Mouse (Mus musculus) fibroblast of lung, adult 2 months (primary cell): ENCODE data around the gene Ephb1.

Experiments used
- DNase-seq: peaks from one replicate; pipeline ENCODE4 v3.0.0-alpha.2; 2011; ENCODE audit warnings: low read depth

Gene Ephb1

DNA sequence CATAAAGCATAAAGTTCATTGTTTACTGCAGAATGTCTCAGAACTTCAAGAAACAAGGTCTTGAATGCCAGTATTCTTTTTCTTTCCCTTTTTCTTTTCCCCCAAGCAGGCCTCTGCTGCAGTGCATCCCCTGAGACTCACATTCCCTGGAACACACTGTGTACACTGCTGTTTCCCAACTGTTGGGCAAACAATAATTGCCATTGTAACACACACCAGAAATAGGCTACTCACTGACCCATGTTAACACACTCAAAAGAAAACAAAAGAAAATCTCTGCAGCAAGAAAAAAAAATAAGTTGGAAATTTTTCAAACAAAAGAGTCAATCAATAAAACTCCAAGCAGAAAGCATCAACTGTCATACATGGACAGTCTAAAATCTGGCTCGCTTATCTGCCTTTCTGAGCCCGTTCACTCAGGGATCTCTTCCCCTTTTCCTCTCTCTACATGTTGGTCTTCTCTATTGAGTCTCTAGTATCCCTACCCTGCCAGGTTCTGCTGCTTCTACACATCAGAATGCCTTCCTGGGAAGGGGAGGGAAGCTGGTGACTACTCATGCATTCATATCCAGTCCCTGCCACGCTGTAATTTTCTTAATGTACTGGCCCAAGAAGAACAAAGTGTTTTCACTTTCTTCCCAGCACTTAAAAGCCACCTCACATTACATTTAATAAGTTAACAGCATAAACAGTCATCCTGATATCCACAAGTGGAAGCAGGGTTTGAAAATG lies 285.2 kb downstream of the Ephb1 start:
- no peak for DNase-seq

DNA sequence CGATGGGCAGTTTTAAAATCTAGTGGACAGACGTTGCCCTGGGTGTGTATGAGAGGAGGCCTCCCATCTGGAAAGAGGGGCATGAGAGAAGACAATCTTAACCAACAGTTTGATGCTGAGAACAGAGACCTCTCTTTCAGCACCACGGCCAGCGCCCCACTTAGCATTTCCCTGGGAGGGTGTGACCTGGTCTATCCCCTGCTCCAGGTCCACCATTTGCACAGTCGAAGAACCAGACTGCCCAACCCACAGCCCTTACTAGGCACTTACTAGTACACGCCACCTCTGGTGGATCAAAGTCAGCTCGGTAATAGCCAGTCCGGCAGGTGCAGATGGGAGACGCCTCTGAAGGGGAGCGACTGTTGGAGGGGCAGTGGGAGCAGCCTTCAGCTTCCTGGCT lies 287.9 kb downstream of the Ephb1 start:
- no peak for DNase-seq

GRCm38 (mm10) chr9:102045886-102046285 lies 308.6 kb downstream of the Ephb1 start:
- no peak for DNase-seq

DNA sequence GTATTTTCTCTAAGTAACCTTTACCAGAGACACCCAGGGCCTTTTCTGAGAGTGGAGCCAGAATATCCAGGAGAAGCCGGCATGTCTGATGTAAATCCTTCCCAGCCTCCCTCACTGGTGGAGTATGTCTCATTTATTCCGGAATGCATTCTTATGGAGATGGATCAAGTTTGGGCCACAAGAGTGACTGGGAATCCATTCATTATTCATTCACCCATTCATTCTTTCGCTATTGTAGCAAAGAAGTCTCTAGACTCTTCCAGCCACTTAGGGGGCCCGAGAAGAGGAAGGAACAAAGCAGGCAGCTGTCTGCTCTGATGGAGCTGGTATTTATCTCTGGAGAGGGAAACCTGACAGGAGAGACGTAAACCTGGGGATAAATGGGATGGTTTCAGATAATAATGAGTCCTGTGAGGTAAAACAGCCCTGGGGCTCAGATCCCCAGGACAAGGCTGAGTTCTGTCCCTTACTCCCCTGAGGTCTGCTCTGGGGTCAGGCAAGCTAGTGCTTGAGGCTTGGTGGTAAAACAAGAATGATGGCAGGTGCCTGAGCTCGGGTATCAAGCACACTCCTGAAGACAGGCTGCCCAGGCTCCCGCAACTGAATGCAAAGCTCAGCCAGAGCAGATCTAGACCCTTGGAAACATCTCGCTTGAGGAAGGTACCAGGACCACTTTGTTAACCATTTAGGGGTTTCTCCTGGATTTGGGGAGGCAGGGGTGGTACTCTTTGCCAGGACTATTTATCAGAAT lies 309.2 kb downstream of the Ephb1 start:
- no peak for DNase-seq

- DNase-seq: no peak
Measured at GRCm38 (mm10) chr9:102039011-102039733, 315.3 kb downstream of the Ephb1 start.

DNA sequence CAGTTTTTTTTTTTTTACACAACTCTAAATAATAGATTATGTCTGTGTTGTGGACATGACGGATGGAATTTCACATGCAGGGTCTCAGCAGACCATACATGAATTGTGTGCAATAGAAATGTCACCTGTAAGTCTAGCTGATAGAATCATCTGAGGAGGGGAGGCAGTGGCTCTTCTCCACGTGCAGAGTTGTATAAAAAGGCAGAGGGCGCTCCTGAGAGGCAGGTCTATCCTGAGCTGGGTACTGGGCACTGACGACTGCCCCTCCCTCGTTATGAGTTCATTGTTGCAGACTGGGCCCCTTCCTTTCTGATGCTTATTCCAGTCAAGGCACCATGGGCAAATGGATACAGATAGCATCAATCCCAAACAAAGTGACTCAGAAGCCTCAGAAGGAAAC lies 318.4 kb downstream of the Ephb1 start:
- DNase-seq: no peak

GRCm38 (mm10) chr9:102033231-102033630 lies 321.3 kb downstream of the Ephb1 start:
- DNase-seq: no peak

- DNase-seq: no peak
Measured at GRCm38 (mm10) chr9:102032376-102032775, 322.1 kb downstream of the Ephb1 start.

DNA sequence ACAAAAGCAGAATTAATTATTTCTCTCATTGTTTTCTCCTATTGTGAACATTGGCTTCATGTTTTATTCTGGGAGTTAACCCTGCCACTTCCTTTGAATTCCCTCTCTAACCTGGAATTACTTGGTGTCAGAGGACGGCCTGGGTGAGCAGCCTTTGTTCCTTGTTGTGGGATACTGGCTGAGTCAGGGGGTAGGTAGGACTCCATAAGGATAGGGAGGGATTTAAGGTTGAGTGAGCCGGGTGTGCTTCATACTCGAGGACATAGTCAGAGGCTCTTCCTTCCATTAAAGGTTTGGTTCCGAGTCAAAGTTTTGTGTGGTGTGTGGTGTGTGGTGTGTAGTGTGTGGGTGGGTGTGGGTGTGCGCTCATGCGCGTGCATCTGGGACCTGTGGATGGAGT lies 324.8 kb downstream of the Ephb1 start:
- no peak for DNase-seq

DNA sequence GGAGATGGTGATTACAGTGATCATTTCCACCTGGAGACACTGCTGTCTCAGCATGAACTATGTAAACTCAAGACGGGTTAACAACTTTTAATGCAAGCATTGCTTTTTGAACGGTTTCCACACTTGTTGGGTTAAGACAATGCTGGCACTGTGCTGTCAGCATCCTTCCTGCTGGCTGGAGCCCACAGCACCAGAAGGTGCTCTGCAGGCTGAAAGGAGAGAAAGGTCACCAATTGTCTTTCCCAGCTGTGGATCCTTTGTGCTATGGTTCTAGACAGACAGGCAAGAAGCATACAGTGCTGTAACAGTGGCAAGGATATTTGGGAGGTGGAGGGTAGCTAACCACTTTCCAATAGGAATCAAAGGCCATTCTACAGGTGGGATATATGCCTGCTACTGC lies 328.4 kb downstream of the Ephb1 start:
- DNase-seq: no peak

DNA sequence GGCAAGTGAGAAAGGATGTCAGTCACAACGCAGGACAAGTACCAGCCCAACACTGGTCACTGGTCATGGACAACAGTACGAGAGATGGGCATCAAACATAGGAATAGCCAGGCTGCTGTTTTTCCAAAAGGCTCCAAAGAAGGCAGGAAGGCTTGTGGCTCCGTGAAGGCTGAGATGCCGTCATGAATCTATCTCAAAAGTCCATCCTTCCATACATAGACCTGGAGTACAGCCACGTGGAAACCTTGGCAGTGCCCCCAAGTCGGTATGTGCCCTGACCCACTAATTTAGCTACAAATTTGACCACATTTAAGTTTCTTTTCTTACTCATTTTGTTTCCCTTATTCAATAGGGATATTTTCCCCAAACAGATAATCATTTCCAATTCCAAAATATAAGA lies 329.4 kb downstream of the Ephb1 start:
- DNase-seq: no peak

GRCm38 (mm10) chr9:102015516-102015915 lies 339.0 kb downstream of the Ephb1 start:
- no peak for DNase-seq

DNA sequence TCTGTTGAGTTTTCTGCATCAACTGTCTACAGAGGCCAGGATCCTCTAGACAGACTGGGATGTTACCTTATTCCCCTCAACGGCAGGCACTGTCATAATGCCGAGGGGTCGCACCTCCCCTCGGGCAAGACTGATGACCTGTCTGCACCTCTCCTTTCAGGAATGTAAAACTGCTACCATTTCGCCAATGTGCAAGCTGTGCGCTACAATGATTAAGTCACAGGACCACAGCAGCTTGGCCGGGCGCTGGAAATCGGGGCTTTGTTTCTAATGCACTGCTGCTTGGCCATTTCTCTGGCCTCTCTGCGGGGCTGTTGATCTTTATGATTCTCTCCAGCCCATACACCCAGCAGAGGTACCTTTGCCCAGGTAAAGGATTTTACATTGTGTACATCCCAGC lies 346.8 kb downstream of the Ephb1 start:
- DNase-seq: no peak

GRCm38 (mm10) chr9:102006539-102006938 lies 348.0 kb downstream of the Ephb1 start:
- no peak for DNase-seq

GRCm38 (mm10) chr9:102002920-102003319 lies 351.6 kb downstream of the Ephb1 start:
- no peak for DNase-seq

DNA sequence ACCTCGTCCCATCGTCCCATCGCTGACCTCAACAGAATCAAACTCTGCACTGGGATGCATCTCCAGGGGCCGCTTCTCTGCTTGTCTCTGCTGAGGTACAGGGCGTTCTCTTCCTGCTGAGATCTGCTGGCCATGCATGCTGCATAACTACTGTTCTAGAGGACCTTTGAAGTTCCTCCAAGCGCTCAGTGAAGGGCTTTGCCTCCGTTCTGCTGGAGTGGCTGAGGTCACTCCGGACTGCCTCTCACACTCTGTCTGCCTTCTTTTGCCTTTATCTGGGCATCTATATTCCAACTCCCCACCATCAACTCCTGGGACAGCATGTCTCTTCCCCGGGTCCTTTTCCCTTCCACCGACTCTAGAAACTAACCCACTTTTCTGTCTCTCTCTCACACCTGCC lies 352.3 kb downstream of the Ephb1 start:
- no peak for DNase-seq

GRCm38 (mm10) chr9:102001633-102002165 lies 352.8 kb downstream of the Ephb1 start:
- DNase-seq: no peak

- no peak for DNase-seq
Measured at GRCm38 (mm10) chr9:101999690-102000089, 354.8 kb downstream of the Ephb1 start.

GRCm38 (mm10) chr9:101996771-101997500 lies 357.6 kb downstream of the Ephb1 start:
- DNase-seq: no peak

DNA sequence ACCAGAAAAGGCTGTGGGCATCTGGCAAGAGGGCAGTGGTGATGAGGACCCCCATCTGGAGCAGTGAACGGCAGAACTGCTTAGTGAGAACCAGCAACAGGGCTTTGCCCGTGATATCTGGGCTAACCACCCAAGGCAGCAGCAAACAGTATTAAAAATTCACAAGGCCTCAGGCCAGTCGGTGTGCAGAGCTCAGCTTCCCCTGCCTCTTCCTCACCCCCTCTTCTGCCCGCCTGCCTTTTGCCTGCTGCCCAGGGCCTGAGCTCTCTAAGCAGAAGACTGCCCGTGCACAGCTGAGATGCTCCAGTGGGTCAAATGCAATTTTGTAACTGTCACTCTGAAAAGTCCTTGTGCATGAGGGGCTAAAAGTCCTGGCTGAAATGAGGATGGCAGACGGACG lies 358.3 kb downstream of the Ephb1 start:
- DNase-seq: no peak

DNA sequence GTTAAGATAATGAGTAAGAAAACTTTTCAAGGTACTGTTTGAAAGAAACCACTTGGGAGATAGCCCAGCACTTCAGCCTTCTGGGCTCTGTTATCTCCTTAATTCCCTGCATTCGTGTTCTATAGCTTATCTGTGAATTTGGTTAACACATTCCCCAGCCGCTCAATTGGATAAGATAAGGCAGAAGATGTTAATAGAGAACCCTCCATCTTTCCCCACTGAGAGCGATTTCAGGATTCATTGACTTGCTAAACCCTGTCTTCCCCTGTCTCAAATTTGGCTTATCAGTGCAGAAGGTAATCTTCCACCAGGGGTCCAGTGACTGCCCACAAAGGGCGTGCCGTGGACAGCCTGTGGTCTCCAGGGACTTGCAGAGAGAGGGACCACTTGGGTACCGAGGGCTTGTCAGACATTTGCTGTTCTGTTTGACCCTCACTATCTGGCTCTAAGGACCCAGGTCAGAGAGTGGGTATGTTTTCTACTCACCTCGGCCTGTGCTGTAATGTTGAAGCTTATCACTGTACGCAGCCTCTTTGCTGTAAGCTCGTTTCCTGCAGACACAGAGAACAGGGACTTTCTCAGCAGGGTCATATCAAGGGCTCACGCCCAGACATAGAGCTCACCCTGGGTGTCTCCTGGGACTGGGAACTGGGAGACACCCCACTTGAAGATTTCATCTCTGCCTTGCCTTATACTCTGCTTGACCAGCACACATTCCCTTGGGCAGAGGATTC lies 358.9 kb downstream of the Ephb1 start:
- no peak for DNase-seq
